Mouse (Mus musculus): ENCODE measurements around the gene Shisa5.

DNA sequence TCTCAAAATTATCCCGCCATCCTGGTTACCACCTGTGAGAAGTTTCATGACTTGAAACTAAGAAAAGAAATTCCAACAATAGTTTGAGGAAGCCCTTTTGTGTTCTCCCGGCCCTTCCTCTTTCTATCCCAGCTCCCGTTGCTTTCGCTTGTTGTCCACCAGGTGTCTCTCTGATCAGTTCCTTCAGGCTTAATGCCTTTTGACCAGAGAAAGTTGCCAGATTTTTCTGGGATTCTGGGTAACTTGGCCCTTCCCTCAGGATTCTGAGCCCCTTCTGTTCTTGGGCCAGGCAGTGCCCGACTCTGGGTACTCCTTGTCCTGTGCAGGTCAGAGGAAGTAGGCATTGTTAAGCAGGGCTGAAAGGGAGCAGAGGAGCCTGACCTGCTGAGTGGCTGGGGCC lies 49.6 kb downstream of the Shisa5 start:
- no peak for TF ChIP-seq MAZ (IDR thresholded peaks at IDR 0.05; ENCODE audit: low read depth, low read length)
- peak in 2 of 3 experiments; percentile 20 to 25; a peak in 2 of 6 replicates for TF ChIP-seq CTCF (IDR thresholded peaks at IDR 0.05 in 2 of 3, conservative IDR thresholded peaks at IDR 0.05 in 1 of 3; ENCODE audit: control insufficient read depth in 1 of 3, insufficient read depth in 1 of 3, low read depth in 2 of 3, low read length in 3 of 3, poor library complexity in 1 of 3, severe bottlenecking in 1 of 3)
- no peak for TF ChIP-seq NELFE (IDR thresholded peaks at IDR 0.05; ENCODE audit: low read depth, low read length)
- TF ChIP-seq TCF12 (IDR thresholded peaks at IDR 0.05; ENCODE audit: low read depth, low read length): no peak
- TF ChIP-seq POLR2A (IDR thresholded peaks at IDR 0.05; ENCODE audit: control insufficient read depth in 1 of 2, insufficient read depth in 1 of 2, low read depth in 1 of 2, low read length in 2 of 2, poor library complexity in 1 of 2): no peak
- TF ChIP-seq CHD1 (IDR thresholded peaks at IDR 0.05; ENCODE audit: low read depth, low read length): no peak
- TF ChIP-seq SMC3 (IDR thresholded peaks at IDR 0.05; ENCODE audit: low read depth, low read length): peak; percentile 15; the same call in 1 of the 2 replicates
- TF ChIP-seq EP300 (IDR thresholded peaks at IDR 0.05; ENCODE audit: low read depth in 1 of 2, low read length in 2 of 2): no peak
- no peak for TF ChIP-seq ZKSCAN1 (IDR thresholded peaks at IDR 0.05; ENCODE audit: low read depth, low read length)
- TF ChIP-seq ZC3H11A (IDR thresholded peaks at IDR 0.05; ENCODE audit: low read depth, low read length): no peak
- no peak for TF ChIP-seq MYC (IDR thresholded peaks at IDR 0.05; ENCODE audit: low read depth, low read length)
- TF ChIP-seq JUND (IDR thresholded peaks at IDR 0.05; ENCODE audit: low read depth, low read length): no peak
- no peak for TF ChIP-seq UBTF (IDR thresholded peaks at IDR 0.05; ENCODE audit: borderline replicate concordance, insufficient read depth, low read depth, low read length)

Data from MEL (cell line).